Mouse (Mus musculus) liver, adult 2 months (tissue): ENCODE results near the gene Rdh5.

Experiments
- CTCF ChIP-seq: fragments of 200-500 bp; IDR thresholded peaks from 2 replicates; pipeline ENCODE4 v1.5.1; 2011; ENCODE audit warnings: low read depth, low read length, control low read depth
- POLR2A ChIP-seq: fragments of 200-500 bp; IDR thresholded peaks from 2 replicates; pipeline ENCODE4 v1.6.1; 2011; ENCODE audit warnings: low read length, control low read depth; ENCODE audit not compliant: insufficient read depth; ENCODE audit errors: extremely low read depth

DNA sequence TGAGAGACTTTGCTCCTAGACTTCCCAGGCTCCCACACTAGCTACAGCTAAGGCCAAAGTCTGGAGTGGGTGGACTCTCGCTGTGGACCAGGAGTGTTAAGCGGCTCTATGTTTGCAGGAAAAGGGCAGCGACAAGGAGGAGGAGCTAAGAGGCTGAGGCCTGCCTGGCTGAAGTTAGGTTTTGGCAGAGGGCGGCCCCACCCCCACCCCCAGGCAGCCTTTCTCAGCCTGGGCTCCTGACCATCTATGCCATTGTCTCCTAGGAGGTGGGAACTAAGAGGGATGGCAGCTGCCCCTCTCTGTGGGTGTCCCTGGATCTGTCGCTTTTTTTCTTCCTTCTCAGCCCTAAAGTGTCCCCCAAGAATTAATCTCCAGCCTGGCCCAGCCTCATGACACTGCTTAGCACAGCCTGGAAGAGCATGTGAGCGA, 3.5 kb downstream of the Rdh5 start:
- no peak for TF ChIP-seq CTCF
- no peak for TF ChIP-seq POLR2A
